Mouse (Mus musculus): ENCODE measurements around the gene Nt5dc3.

The Nt5dc3 gene

GRCm38 (mm10) chr10:86814292-86815131 lies 35.7 kb downstream of the Nt5dc3 start:
- no peak for DNase-seq (ENCODE audit: low spot score in 2 of 2)

- DNase-seq (ENCODE audit: low spot score in 2 of 2), result no peak
These were observed 36.3 kb downstream of the Nt5dc3 start for GRCm38 (mm10) chr10:86815133-86815532.

- no peak for DNase-seq (ENCODE audit: low spot score in 2 of 2)
These were observed 40.9 kb downstream of the Nt5dc3 start for GRCm38 (mm10) chr10:86819649-86820165.

- DNase-seq (ENCODE audit: low spot score in 2 of 2), result no peak
These were observed 42.2 kb downstream of the Nt5dc3 start for GRCm38 (mm10) chr10:86821014-86821413.

- DNase-seq (ENCODE audit: low spot score in 2 of 2), result no peak
These were observed 45.3 kb downstream of the Nt5dc3 start for GRCm38 (mm10) chr10:86824093-86824492.

GRCm38 (mm10) chr10:86824871-86825270 lies 46.1 kb downstream of the Nt5dc3 start:
- DNase-seq (ENCODE audit: low spot score in 2 of 2), result no peak

- DNase-seq (ENCODE audit: low spot score in 2 of 2), result no peak
These were observed 47.2 kb downstream of the Nt5dc3 start for GRCm38 (mm10) chr10:86825871-86826522.

- DNase-seq (ENCODE audit: low spot score in 2 of 2), result no peak
These were observed 48.1 kb downstream of the Nt5dc3 start for GRCm38 (mm10) chr10:86826929-86827328.

GRCm38 (mm10) chr10:86828221-86829135 lies 49.7 kb downstream of the Nt5dc3 start:
- DNase-seq (ENCODE audit: low spot score in 2 of 2), result peak; percentile 67 to 73

GRCm38 (mm10) chr10:86829515-86829914 lies 50.7 kb downstream of the Nt5dc3 start:
- DNase-seq (ENCODE audit: low spot score in 2 of 2), result no peak

GRCm38 (mm10) chr10:86836784-86837183 lies 58.0 kb downstream of the Nt5dc3 start:
- no peak for DNase-seq (ENCODE audit: low spot score in 2 of 2)

GRCm38 (mm10) chr10:86838827-86839226 lies 60.0 kb downstream of the Nt5dc3 start:
- no peak for DNase-seq (ENCODE audit: low spot score in 2 of 2)

GRCm38 (mm10) chr10:86842659-86843058 lies 63.9 kb downstream of the Nt5dc3 start:
- no peak for DNase-seq (ENCODE audit: low spot score in 2 of 2)

- no peak for DNase-seq (ENCODE audit: low spot score in 2 of 2)
These were observed 68.2 kb downstream of the Nt5dc3 start for GRCm38 (mm10) chr10:86846926-86847467.

- DNase-seq (ENCODE audit: low spot score in 2 of 2), result no peak
These were observed 70.3 kb downstream of the Nt5dc3 start for GRCm38 (mm10) chr10:86849087-86849486.

GRCm38 (mm10) chr10:86849508-86849907 lies 70.7 kb downstream of the Nt5dc3 start:
- DNase-seq (ENCODE audit: low spot score in 2 of 2), result no peak

- no peak for DNase-seq (ENCODE audit: low spot score in 2 of 2)
These were observed 73.4 kb downstream of the Nt5dc3 start for GRCm38 (mm10) chr10:86852160-86852559.

GRCm38 (mm10) chr10:86853433-86853832 lies 74.6 kb downstream of the Nt5dc3 start:
- no peak for DNase-seq (ENCODE audit: low spot score in 2 of 2)

- no peak for DNase-seq (ENCODE audit: low spot score in 2 of 2)
These were observed 81.6 kb downstream of the Nt5dc3 start for GRCm38 (mm10) chr10:86860396-86860795.

GRCm38 (mm10) chr10:86862496-86862895 lies 83.7 kb downstream of the Nt5dc3 start:
- no peak for DNase-seq (ENCODE audit: low spot score in 2 of 2)

- no peak for DNase-seq (ENCODE audit: low spot score in 2 of 2)
These were observed 84.6 kb downstream of the Nt5dc3 start for GRCm38 (mm10) chr10:86863429-86863828.
